Mouse (Mus musculus): ENCODE results near the gene Gm10803. TPM values are rescaled to one million over a fixed set of nuclear protein-coding genes. Genes with fewer than 3 reads are reported as not detected.

Gene Gm10803
- total and polyA plus RNA-seq, 3 experiments = not detected

DNA sequence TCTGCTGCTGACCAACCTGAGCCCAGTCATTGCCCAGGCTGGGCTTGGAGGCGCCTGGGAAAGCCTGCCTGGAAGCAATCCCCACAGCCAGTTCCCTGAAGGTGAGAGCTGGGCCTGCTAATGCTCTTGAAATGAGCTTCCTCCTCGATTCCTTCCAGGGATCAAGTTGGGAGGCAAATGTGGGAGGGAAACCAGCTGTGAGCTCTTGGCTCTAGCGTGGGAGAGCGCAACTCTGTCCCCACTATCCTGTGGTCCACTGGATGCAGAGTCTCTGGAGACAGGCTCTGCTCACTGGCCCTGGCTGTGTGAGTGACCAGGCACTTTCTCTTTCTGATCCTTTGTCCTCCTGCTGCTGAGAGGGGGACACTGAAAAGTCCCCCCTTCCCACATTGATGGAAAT lies 30.8 kb upstream of the Gm10803 start:
- dilution Hi-C loops (cut with MboI; ENCODE audit: extremely low pct_ligation_motif_present, extremely low pct_unique_long_range_greater_than_20kb, low sequenced_read_pairs) = no loop called here
- TF ChIP-seq USF1 (IDR thresholded peaks at IDR 0.05; ENCODE audit: low read depth, low read length) (no peak), MAZ (IDR thresholded peaks at IDR 0.05; ENCODE audit: low read depth, low read length) (no peak), ELF1 (IDR thresholded peaks at IDR 0.05; ENCODE audit: low read depth, low read length) (no peak), POLR2A (IDR thresholded peaks at IDR 0.05; ENCODE audit: low read depth, low read length) (no peak), ZMIZ1 (IDR thresholded peaks at IDR 0.05; ENCODE audit: low read depth, low read length) (no peak), JUN (IDR thresholded peaks at IDR 0.05; ENCODE audit: insufficient read depth, low read depth, low read length) (no peak), IRF4 (IDR thresholded peaks at IDR 0.05; ENCODE audit: low read depth, low read length) (no peak), TCF12 (IDR thresholded peaks at IDR 0.05; ENCODE audit: low read depth, low read length) (no peak), MAFK (IDR thresholded peaks at IDR 0.05; ENCODE audit: insufficient replicate concordance, low read length) (no peak), MXI1 (IDR thresholded peaks at IDR 0.05; ENCODE audit: low read depth, low read length) (no peak), KAT2A (IDR thresholded peaks at IDR 0.05; ENCODE audit: insufficient replicate concordance, low read length) (no peak), SIN3A (IDR thresholded peaks at IDR 0.05; ENCODE audit: low read length) (no peak), MYC (IDR thresholded peaks at IDR 0.05; ENCODE audit: low read depth, low read length) (no peak), MEF2A (IDR thresholded peaks at IDR 0.05; ENCODE audit: borderline replicate concordance, low read depth, low read length) (no peak)
- in situ Hi-C loops (cut with MboI; ENCODE audit: low pct_ligation_motif_present, low pct_unique_long_range_greater_than_20kb, low sequenced_read_pairs) = no loop called here

DNA sequence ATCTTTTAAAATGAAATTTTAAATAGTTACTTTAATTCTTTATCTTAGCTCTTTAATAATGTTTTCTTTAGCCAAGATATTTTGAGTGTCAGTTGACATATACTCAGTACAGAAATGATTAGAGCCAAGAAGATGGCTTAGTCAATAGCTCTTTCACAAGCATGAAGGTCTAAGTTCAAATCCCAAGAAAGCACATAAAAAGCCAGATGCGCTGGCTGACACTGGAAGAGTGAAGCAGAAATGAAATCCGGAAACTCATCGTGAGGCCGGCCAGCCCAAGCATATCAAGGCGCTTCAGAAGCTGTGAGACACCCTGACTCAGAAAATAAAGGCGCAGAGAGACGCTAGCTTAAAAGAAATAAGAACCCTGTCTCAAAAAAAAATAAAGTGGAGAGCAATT lies 26.5 kb upstream of the Gm10803 start:
- no peak for TF ChIP-seq MAX (IDR thresholded peaks at IDR 0.05; ENCODE audit: low read length)
- no peak for TF ChIP-seq BHLHE40 (IDR thresholded peaks at IDR 0.05; ENCODE audit: low read depth, low read length)
- TF ChIP-seq JUN (IDR thresholded peaks at IDR 0.05; ENCODE audit: insufficient read depth, low read depth, low read length) = no peak
- TF ChIP-seq IRF4 (IDR thresholded peaks at IDR 0.05; ENCODE audit: low read depth, low read length) = no peak
- no peak for TF ChIP-seq KAT2A (IDR thresholded peaks at IDR 0.05; ENCODE audit: insufficient replicate concordance, low read length)
- no peak for TF ChIP-seq SMC3 (IDR thresholded peaks at IDR 0.05; ENCODE audit: low read depth, low read length)
- no peak for TF ChIP-seq MXI1 (IDR thresholded peaks at IDR 0.05; ENCODE audit: low read depth, low read length)
- TF ChIP-seq ZMIZ1 (IDR thresholded peaks at IDR 0.05; ENCODE audit: low read depth, low read length) = no peak
- TF ChIP-seq ELF1 (IDR thresholded peaks at IDR 0.05; ENCODE audit: low read depth, low read length) = no peak
- TF ChIP-seq NELFE (IDR thresholded peaks at IDR 0.05; ENCODE audit: low read depth, low read length) = no peak
- no peak for TF ChIP-seq ZKSCAN1 (IDR thresholded peaks at IDR 0.05; ENCODE audit: borderline replicate concordance, low read depth, low read length)
- TF ChIP-seq ZNF384 (IDR thresholded peaks at IDR 0.05; ENCODE audit: low read depth, low read length) = no peak
- no peak for TF ChIP-seq POLR2AphosphoS2 (IDR thresholded peaks at IDR 0.05; ENCODE audit: low read depth, low read length)
- TF ChIP-seq UBTF (IDR thresholded peaks at IDR 0.05; ENCODE audit: low read depth, low read length) = no peak
- no peak for TF ChIP-seq E2F4 (IDR thresholded peaks at IDR 0.05; ENCODE audit: insufficient replicate concordance, low read depth, low read length)
- no peak for TF ChIP-seq MAFK (IDR thresholded peaks at IDR 0.05; ENCODE audit: insufficient replicate concordance, low read length)
- TF ChIP-seq POLR2A (IDR thresholded peaks at IDR 0.05; ENCODE audit: low read depth, low read length) = no peak
- no peak for TF ChIP-seq USF2 (conservative IDR thresholded peaks at IDR 0.05; ENCODE audit: low read depth, low read length)
- H3K27ac ChIP-seq (ENCODE audit: insufficient read depth, low read depth) = no peak overlapping the region
- H3K4me3 ChIP-seq (replicated peaks in 1 of 3; ENCODE audit: low read depth in 2 of 3, low read length in 2 of 3, poor library complexity in 1 of 3) = no peak overlapping the region
- dilution Hi-C loops (cut with MboI; ENCODE audit: extremely low pct_ligation_motif_present, extremely low pct_unique_long_range_greater_than_20kb, low sequenced_read_pairs) = no loop called here
- no peaks in the 10 kb centered on the region for H3K36me3 ChIP-seq (replicated peaks in 1 of 2; ENCODE audit: control insufficient read depth in 1 of 2, insufficient read depth in 1 of 2, low read length in 1 of 2)
- in situ Hi-C loops (cut with MboI; ENCODE audit: low pct_ligation_motif_present, low pct_unique_long_range_greater_than_20kb, low sequenced_read_pairs) = no loop called here
- H3K79me2 ChIP-seq (replicated peaks; ENCODE audit: control insufficient read depth, extremely low read depth, insufficient read depth, poor library complexity, severe bottlenecking) = no peaks in the 10 kb centered on the region
- peaks cover 76% of the 10 kb centered on the region for H3K27me3 ChIP-seq (replicated peaks)
- no peak overlapping the region for H3K4me2 ChIP-seq (ENCODE audit: insufficient read depth, low read depth, poor library complexity, severe bottlenecking)
- no peaks in the 10 kb centered on the region for H3K9me3 ChIP-seq (replicated peaks; ENCODE audit: low read length)
- no peak for DNase-seq (ENCODE audit: extremely low read depth)
- H3K4me1 ChIP-seq (ENCODE audit: control insufficient read depth in 1 of 2, insufficient read depth in 2 of 2) = no peaks in the 10 kb centered on the region
- no peak overlapping the region for H3K9ac ChIP-seq (ENCODE audit: insufficient read depth, low read depth)

More for the DNA sequence above, 30.8 kb upstream of the Gm10803 start:
- Histone ChIP-seq H3K9me3 (replicated peaks; ENCODE audit: low read length) (no peaks in the 10 kb centered on the region), H3K4me3 (replicated peaks in 1 of 3; ENCODE audit: low read depth in 2 of 3, low read length in 2 of 3, poor library complexity in 1 of 3) (no peak overlapping the region), H3K9ac (ENCODE audit: insufficient read depth, low read depth) (no peak overlapping the region), H3K4me1 (ENCODE audit: control insufficient read depth in 1 of 2, insufficient read depth in 2 of 2) (no peaks in the 10 kb centered on the region), H3K79me2 (replicated peaks; ENCODE audit: control insufficient read depth, extremely low read depth, insufficient read depth, poor library complexity, severe bottlenecking) (no peaks in the 10 kb centered on the region), H3K36me3 (replicated peaks in 1 of 2; ENCODE audit: control insufficient read depth in 1 of 2, insufficient read depth in 1 of 2, low read length in 1 of 2) (no peaks in the 10 kb centered on the region), H3K4me2 (ENCODE audit: insufficient read depth, low read depth, poor library complexity, severe bottlenecking) (no peak overlapping the region), H3K27ac (ENCODE audit: insufficient read depth, low read depth) (no peak overlapping the region), H3K27me3 (replicated peaks) (peaks cover 78% of the 10 kb centered on the region)
- DNase-seq (ENCODE audit: extremely low read depth) = no peak
